Mouse (Mus musculus): ENCODE data around the gene Tbx6. TPM values are rescaled to one million over a fixed set of nuclear protein-coding genes. Genes with fewer than 3 reads are reported as not detected.

Gene Tbx6
- polyA plus RNA-seq, 1 experiment = 1.7 TPM

GRCm38 (mm10) chr7:126761529-126762067, 19.7 kb upstream of the Tbx6 start:
- Histone ChIP-seq H3K9me3 (replicated peaks; ENCODE audit: control insufficient read depth, insufficient read depth, low read length, poor library complexity, severe bottlenecking) (no peaks in the 10 kb centered on the region), H3K27ac (ENCODE audit: insufficient read depth, low read length) (peak overlapping the region; percentile 3; the same call in 1 of the 2 replicates), H3K27me3 (ENCODE audit: control insufficient read depth, insufficient read depth, low read length, poor library complexity, severe bottlenecking) (no peaks in the 10 kb centered on the region), H3K9ac (ENCODE audit: low read depth, poor library complexity, severe bottlenecking) (no peak overlapping the region), H3K36me3 (ENCODE audit: control insufficient read depth, insufficient read depth, low read length, poor library complexity, severe bottlenecking) (peaks cover 17% of the 10 kb centered on the region), H3K4me3 (ENCODE audit: low read depth, low read length) (no peak overlapping the region), H3K4me1 (ENCODE audit: control insufficient read depth, insufficient read depth, low read length) (peaks cover 4% of the 10 kb centered on the region)
- no peak for TF ChIP-seq EP300 (IDR thresholded peaks at IDR 0.05; ENCODE audit: insufficient read depth, low read depth, low read length)
- no peak for TF ChIP-seq POLR2A (IDR thresholded peaks at IDR 0.05; ENCODE audit: insufficient read depth, low read length)
- no peak for TF ChIP-seq CTCF (IDR thresholded peaks at IDR 0.05; ENCODE audit: low read depth, low read length)

DNA sequence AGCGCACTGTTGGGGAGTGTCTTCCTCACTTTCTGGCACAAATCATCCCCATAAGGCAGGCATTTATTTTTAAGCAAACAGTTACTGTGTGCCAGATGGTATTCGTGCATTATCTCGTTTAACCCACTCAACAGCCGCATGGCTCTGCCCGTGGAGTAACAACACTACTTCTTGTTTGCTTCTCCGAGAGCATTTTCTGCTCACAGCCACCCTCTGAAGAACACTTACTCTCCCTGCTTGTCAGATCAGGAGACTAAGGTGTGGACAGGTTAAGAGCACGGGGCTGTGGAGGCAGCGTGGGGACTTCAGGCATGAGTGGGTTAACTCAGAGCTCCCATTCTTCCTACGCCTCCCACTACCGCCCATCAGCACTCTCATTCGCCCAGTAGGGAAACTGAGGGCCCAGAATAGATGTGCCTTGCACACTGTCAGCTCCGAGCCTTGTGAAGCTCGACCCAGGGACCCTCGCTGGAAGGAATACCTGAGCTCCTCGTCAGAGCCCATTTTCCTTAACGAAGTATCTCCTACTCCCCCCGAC, 18.7 kb upstream of the Tbx6 start:
- no peaks in the 10 kb centered on the region for H3K27me3 ChIP-seq (ENCODE audit: control insufficient read depth, insufficient read depth, low read length, poor library complexity, severe bottlenecking)
- peaks cover 17% of the 10 kb centered on the region for H3K36me3 ChIP-seq (ENCODE audit: control insufficient read depth, insufficient read depth, low read length, poor library complexity, severe bottlenecking)
- H3K9me3 ChIP-seq (replicated peaks; ENCODE audit: control insufficient read depth, insufficient read depth, low read length, poor library complexity, severe bottlenecking) = no peaks in the 10 kb centered on the region
- H3K9ac ChIP-seq (ENCODE audit: low read depth, poor library complexity, severe bottlenecking) = no peak overlapping the region
- no peak for TF ChIP-seq EP300 (IDR thresholded peaks at IDR 0.05; ENCODE audit: insufficient read depth, low read depth, low read length)
- TF ChIP-seq CTCF (IDR thresholded peaks at IDR 0.05; ENCODE audit: low read depth, low read length) = no peak
- TF ChIP-seq POLR2A (IDR thresholded peaks at IDR 0.05; ENCODE audit: insufficient read depth, low read length) = no peak
- H3K27ac ChIP-seq (ENCODE audit: insufficient read depth, low read length) = no peak overlapping the region
- peaks cover 4% of the 10 kb centered on the region for H3K4me1 ChIP-seq (ENCODE audit: control insufficient read depth, insufficient read depth, low read length)
- H3K4me3 ChIP-seq (ENCODE audit: low read depth, low read length) = no peak overlapping the region

DNA sequence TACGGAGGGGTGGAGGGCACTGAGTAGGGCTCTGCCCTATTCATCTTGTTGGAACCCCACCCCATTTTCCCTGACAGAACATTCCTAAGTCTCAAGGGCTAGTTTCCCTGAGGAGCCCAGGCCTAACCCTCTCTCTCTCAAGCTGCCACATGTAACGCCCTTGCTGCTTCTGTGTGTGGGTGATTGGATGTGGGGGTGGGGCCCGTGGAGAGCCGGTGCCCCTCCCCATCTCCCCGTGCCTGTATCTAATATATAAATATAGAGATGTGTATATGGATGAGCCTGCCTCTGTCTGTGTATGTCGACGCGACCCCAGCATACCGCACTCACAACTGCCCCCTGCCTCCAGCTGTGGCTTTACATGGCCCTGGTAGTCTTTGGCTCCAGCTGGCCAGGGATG, 15.7 kb upstream of the Tbx6 start:
- Histone ChIP-seq H3K36me3 (ENCODE audit: control insufficient read depth, insufficient read depth, low read length, poor library complexity, severe bottlenecking) (peaks cover 17% of the 10 kb centered on the region), H3K9ac (ENCODE audit: low read depth, poor library complexity, severe bottlenecking) (no peak overlapping the region), H3K4me1 (ENCODE audit: control insufficient read depth, insufficient read depth, low read length) (peaks cover under 1% of the 10 kb centered on the region), H3K9me3 (replicated peaks; ENCODE audit: control insufficient read depth, insufficient read depth, low read length, poor library complexity, severe bottlenecking) (no peaks in the 10 kb centered on the region), H3K4me3 (ENCODE audit: low read depth, low read length) (no peak overlapping the region), H3K27ac (ENCODE audit: insufficient read depth, low read length) (no peak overlapping the region), H3K27me3 (ENCODE audit: control insufficient read depth, insufficient read depth, low read length, poor library complexity, severe bottlenecking) (no peaks in the 10 kb centered on the region)
- TF ChIP-seq POLR2A (IDR thresholded peaks at IDR 0.05; ENCODE audit: insufficient read depth, low read length) = no peak
- TF ChIP-seq CTCF (IDR thresholded peaks at IDR 0.05; ENCODE audit: low read depth, low read length) = no peak
- TF ChIP-seq EP300 (IDR thresholded peaks at IDR 0.05; ENCODE audit: insufficient read depth, low read depth, low read length) = no peak

DNA sequence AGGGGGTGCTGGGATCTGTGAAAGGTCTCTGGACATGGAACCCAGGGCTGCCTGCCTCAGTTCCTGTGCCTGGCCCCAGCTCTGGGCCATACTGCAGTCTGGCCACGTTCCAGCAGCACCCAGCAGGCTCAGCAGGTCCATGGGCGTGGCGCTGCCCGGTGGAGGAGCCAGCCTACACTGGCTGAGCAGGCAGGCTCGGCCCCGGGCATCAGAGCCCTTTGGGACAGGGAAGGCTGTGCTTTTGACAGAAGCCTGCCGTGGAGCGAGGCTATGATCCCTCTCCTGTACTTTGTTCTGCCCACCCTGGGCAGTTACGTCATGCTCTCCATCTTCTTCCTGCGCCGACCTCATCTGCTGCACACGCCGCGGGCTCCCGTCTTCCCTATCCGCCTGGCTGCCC, 15.1 kb upstream of the Tbx6 start, which contains the start of gene Gdpd3:
Gdpd3 (plus strand) TSS at position 134 of the 400 bp plus-strand sequence.
- H3K4me3 ChIP-seq (ENCODE audit: low read depth, low read length) = no peak within 1 kb of the TSS
- no peak within 1 kb of the TSS for H3K9ac ChIP-seq (ENCODE audit: low read depth, poor library complexity, severe bottlenecking)
- no peaks in the 10 kb centered on the region for H3K4me1 ChIP-seq (ENCODE audit: control insufficient read depth, insufficient read depth, low read length)
- H3K27me3 ChIP-seq (ENCODE audit: control insufficient read depth, insufficient read depth, low read length, poor library complexity, severe bottlenecking) = no peaks in the 10 kb centered on the region
- peaks cover 17% of the 10 kb centered on the region for H3K36me3 ChIP-seq (ENCODE audit: control insufficient read depth, insufficient read depth, low read length, poor library complexity, severe bottlenecking)
- no peak within 1 kb of the TSS for H3K27ac ChIP-seq (ENCODE audit: insufficient read depth, low read length)
- no peaks in the 10 kb centered on the region for H3K9me3 ChIP-seq (replicated peaks; ENCODE audit: control insufficient read depth, insufficient read depth, low read length, poor library complexity, severe bottlenecking)
- TF ChIP-seq EP300 (IDR thresholded peaks at IDR 0.05; ENCODE audit: insufficient read depth, low read depth, low read length) = no peak
- TF ChIP-seq POLR2A (IDR thresholded peaks at IDR 0.05; ENCODE audit: insufficient read depth, low read length) = no peak
- TF ChIP-seq CTCF (IDR thresholded peaks at IDR 0.05; ENCODE audit: low read depth, low read length) = no peak

- no peak overlapping the region for H3K9ac ChIP-seq (ENCODE audit: low read depth, poor library complexity, severe bottlenecking)
- TF ChIP-seq EP300 (IDR thresholded peaks at IDR 0.05; ENCODE audit: insufficient read depth, low read depth, low read length) = no peak
- TF ChIP-seq POLR2A (IDR thresholded peaks at IDR 0.05; ENCODE audit: insufficient read depth, low read length) = no peak
- TF ChIP-seq CTCF (IDR thresholded peaks at IDR 0.05; ENCODE audit: low read depth, low read length) = no peak
- H3K27ac ChIP-seq (ENCODE audit: insufficient read depth, low read length) = no peak overlapping the region
- no peaks in the 10 kb centered on the region for H3K27me3 ChIP-seq (ENCODE audit: control insufficient read depth, insufficient read depth, low read length, poor library complexity, severe bottlenecking)
- H3K4me3 ChIP-seq (ENCODE audit: low read depth, low read length) = no peak overlapping the region
- H3K36me3 ChIP-seq (ENCODE audit: control insufficient read depth, insufficient read depth, low read length, poor library complexity, severe bottlenecking) = peaks cover 17% of the 10 kb centered on the region
- no peaks in the 10 kb centered on the region for H3K9me3 ChIP-seq (replicated peaks; ENCODE audit: control insufficient read depth, insufficient read depth, low read length, poor library complexity, severe bottlenecking)
- no peaks in the 10 kb centered on the region for H3K4me1 ChIP-seq (ENCODE audit: control insufficient read depth, insufficient read depth, low read length)
Observed at GRCm38 (mm10) chr7:126767001-126767400, 14.3 kb upstream of the Tbx6 start.

- Histone ChIP-seq H3K27ac (ENCODE audit: insufficient read depth, low read length) (no peak overlapping the region), H3K9me3 (replicated peaks; ENCODE audit: control insufficient read depth, insufficient read depth, low read length, poor library complexity, severe bottlenecking) (no peaks in the 10 kb centered on the region), H3K4me3 (ENCODE audit: low read depth, low read length) (peak overlapping the region; percentile 22), H3K4me1 (ENCODE audit: control insufficient read depth, insufficient read depth, low read length) (peaks cover under 1% of the 10 kb centered on the region), H3K36me3 (ENCODE audit: control insufficient read depth, insufficient read depth, low read length, poor library complexity, severe bottlenecking) (no peaks in the 10 kb centered on the region), H3K9ac (ENCODE audit: low read depth, poor library complexity, severe bottlenecking) (no peak overlapping the region), H3K27me3 (ENCODE audit: control insufficient read depth, insufficient read depth, low read length, poor library complexity, severe bottlenecking) (no peaks in the 10 kb centered on the region)
- TF ChIP-seq POLR2A (IDR thresholded peaks at IDR 0.05; ENCODE audit: insufficient read depth, low read length) (no peak), CTCF (IDR thresholded peaks at IDR 0.05; ENCODE audit: low read depth, low read length) (no peak), EP300 (IDR thresholded peaks at IDR 0.05; ENCODE audit: insufficient read depth, low read depth, low read length) (no peak)
Observed at GRCm38 (mm10) chr7:126770784-126771183, 10.5 kb upstream of the Tbx6 start.

Measured in ES-Bruce4 (cell line).